Mouse (Mus musculus): ENCODE measurements at regions not wholly inside any gene's neighbourhood (a gene's known extent, or its start where the extent isn't known, plus 50 kb on each side); places are given as distances from the start of the nearest gene placed in this dataset.
A peak's percentile ranks its signal among the peaks of the same experiment; 100 is the strongest.

- ATAC-seq (replicated peaks; ENCODE audit: low FRiP score, low read depth), result no peak
- H3K27me3 ChIP-seq (ENCODE audit: insufficient read depth, low read length), result no peaks in the 10 kb centered on the region
- no peaks in the 10 kb centered on the region for H3K9me3 ChIP-seq (replicated peaks; ENCODE audit: low read length)
- no peak overlapping the region for H3K4me3 ChIP-seq (replicated peaks; ENCODE audit: low read depth, low read length)
- TF ChIP-seq CTCF (IDR thresholded peaks at IDR 0.05; ENCODE audit: low read depth), result no peak
- H3K9ac ChIP-seq (ENCODE audit: low read depth, low read length), result no peak overlapping the region
- WGBS, result 93% methylated on average over 14 of the region's 14 CpGs
- H3K36me3 ChIP-seq (ENCODE audit: insufficient read depth, low read length), result no peaks in the 10 kb centered on the region
- H3K4me1 ChIP-seq (replicated peaks; ENCODE audit: insufficient read depth, low read length), result no peaks in the 10 kb centered on the region
- no peak overlapping the region for H3K4me2 ChIP-seq (ENCODE audit: low read length)
- no peak overlapping the region for H3K27ac ChIP-seq
- no peak for DNase-seq (ENCODE audit: low spot score)
Observed at GRCm38 (mm10) chr3:119653007-119653565, 131.2 kb downstream of the Ptbp2 start.

DNA sequence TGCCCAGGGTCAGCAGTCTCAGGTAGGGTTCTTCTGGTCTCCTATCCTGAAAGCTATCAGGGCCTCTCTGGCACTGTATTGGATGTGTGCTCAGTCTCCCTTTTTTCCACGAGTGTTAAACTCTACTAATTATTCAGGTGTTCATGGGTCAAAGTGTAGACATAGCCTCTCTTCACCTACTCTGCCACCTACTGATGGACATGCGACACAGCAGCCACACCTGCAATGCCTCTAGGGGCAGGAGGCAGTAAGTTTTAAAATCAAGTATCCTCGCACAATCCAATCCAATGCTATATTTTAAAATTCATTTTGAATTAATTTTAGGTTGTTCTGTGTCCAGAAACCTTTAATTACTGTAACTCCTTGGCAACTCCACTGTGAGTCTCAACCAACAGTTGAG, 145.6 kb downstream of the Ptbp2 start:
- Histone ChIP-seq H3K27me3 (ENCODE audit: insufficient read depth, low read length) (no peaks in the 10 kb centered on the region), H3K27ac (no peak overlapping the region), H3K9me3 (replicated peaks; ENCODE audit: low read length) (no peaks in the 10 kb centered on the region), H3K36me3 (ENCODE audit: insufficient read depth, low read length) (no peaks in the 10 kb centered on the region), H3K9ac (ENCODE audit: low read depth, low read length) (no peak overlapping the region), H3K4me1 (replicated peaks; ENCODE audit: insufficient read depth, low read length) (no peaks in the 10 kb centered on the region), H3K4me2 (ENCODE audit: low read length) (no peak overlapping the region), H3K4me3 (replicated peaks; ENCODE audit: low read depth, low read length) (no peak overlapping the region)
- 61% methylated on average over 3 of the region's 3 CpGs for WGBS
- DNase-seq (ENCODE audit: low spot score) (no peak), ATAC-seq (replicated peaks; ENCODE audit: low FRiP score, low read depth) (no peak)
- peak; percentile 49 for TF ChIP-seq CTCF (IDR thresholded peaks at IDR 0.05; ENCODE audit: low read depth)

- Histone ChIP-seq H3K36me3 (ENCODE audit: insufficient read depth, low read length) (no peaks in the 10 kb centered on the region), H3K27me3 (ENCODE audit: insufficient read depth, low read length) (no peaks in the 10 kb centered on the region), H3K9me3 (replicated peaks; ENCODE audit: low read length) (no peaks in the 10 kb centered on the region), H3K4me1 (replicated peaks; ENCODE audit: insufficient read depth, low read length) (no peaks in the 10 kb centered on the region), H3K27ac (no peak overlapping the region), H3K4me3 (replicated peaks; ENCODE audit: low read depth, low read length) (no peak overlapping the region), H3K9ac (ENCODE audit: low read depth, low read length) (no peak overlapping the region), H3K4me2 (ENCODE audit: low read length) (no peak overlapping the region)
- ATAC-seq (replicated peaks; ENCODE audit: low FRiP score, low read depth), result no peak
- WGBS, result 42% methylated on average over 3 of the region's 3 CpGs
- DNase-seq (ENCODE audit: low spot score), result no peak
- TF ChIP-seq CTCF (IDR thresholded peaks at IDR 0.05; ENCODE audit: low read depth), result no peak
Observed at GRCm38 (mm10) chr3:119635641-119636040, 148.6 kb downstream of the Ptbp2 start.

GRCm38 (mm10) chr3:119633516-119633915, 150.8 kb downstream of the Ptbp2 start:
- WGBS, result 80% methylated on average over 2 of the region's 2 CpGs
- ATAC-seq (replicated peaks; ENCODE audit: low FRiP score, low read depth), result no peak
- DNase-seq (ENCODE audit: low spot score), result no peak
- Histone ChIP-seq H3K4me3 (replicated peaks; ENCODE audit: low read depth, low read length) (no peak overlapping the region), H3K9ac (ENCODE audit: low read depth, low read length) (no peak overlapping the region), H3K4me2 (ENCODE audit: low read length) (no peak overlapping the region), H3K27me3 (ENCODE audit: insufficient read depth, low read length) (no peaks in the 10 kb centered on the region), H3K4me1 (replicated peaks; ENCODE audit: insufficient read depth, low read length) (no peaks in the 10 kb centered on the region), H3K9me3 (replicated peaks; ENCODE audit: low read length) (no peaks in the 10 kb centered on the region), H3K36me3 (ENCODE audit: insufficient read depth, low read length) (no peaks in the 10 kb centered on the region), H3K27ac (no peak overlapping the region)
- TF ChIP-seq CTCF (IDR thresholded peaks at IDR 0.05; ENCODE audit: low read depth), result no peak

GRCm38 (mm10) chr3:119606116-119606515, 178.2 kb downstream of the Ptbp2 start:
- 83% methylated on average over 1 of the region's 1 CpGs for WGBS
- Histone ChIP-seq H3K4me1 (replicated peaks; ENCODE audit: insufficient read depth, low read length) (no peaks in the 10 kb centered on the region), H3K9ac (ENCODE audit: low read depth, low read length) (no peak overlapping the region), H3K4me2 (ENCODE audit: low read length) (no peak overlapping the region), H3K9me3 (replicated peaks; ENCODE audit: low read length) (no peaks in the 10 kb centered on the region), H3K4me3 (replicated peaks; ENCODE audit: low read depth, low read length) (no peak overlapping the region), H3K36me3 (ENCODE audit: insufficient read depth, low read length) (no peaks in the 10 kb centered on the region), H3K27me3 (ENCODE audit: insufficient read depth, low read length) (no peaks in the 10 kb centered on the region), H3K27ac (no peak overlapping the region)
- DNase-seq (ENCODE audit: low spot score), result no peak
- no peak for TF ChIP-seq CTCF (IDR thresholded peaks at IDR 0.05; ENCODE audit: low read depth)
- no peak for ATAC-seq (replicated peaks; ENCODE audit: low FRiP score, low read depth)

DNA sequence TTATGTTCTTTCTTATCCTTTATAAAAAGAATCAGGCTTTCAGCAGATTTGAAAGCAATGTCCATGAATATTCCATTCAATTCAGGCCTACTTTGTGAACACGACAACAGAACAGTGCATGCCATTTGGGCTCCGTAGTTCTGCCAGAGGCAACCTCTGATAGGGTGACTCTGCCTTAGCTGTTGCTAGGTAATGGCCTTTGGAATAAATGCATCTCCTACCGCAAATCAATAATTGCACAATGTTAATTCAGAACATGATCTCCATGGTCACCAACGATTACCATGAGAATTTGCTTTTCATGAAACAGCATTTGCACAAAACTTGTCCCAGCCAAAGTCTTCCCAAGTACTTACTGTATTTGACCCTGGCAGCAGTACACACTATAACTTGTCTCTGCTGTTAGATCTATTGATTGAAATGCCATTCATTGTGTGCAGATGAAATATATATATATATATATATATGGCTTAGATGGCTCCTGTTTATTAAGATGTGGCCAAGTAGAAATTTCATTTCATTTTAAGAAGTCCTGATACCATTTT, 195.3 kb downstream of the Ptbp2 start:
- Histone ChIP-seq H3K9me3 (replicated peaks; ENCODE audit: low read length) (no peaks in the 10 kb centered on the region), H3K4me2 (ENCODE audit: low read length) (no peak overlapping the region), H3K4me1 (replicated peaks; ENCODE audit: insufficient read depth, low read length) (no peaks in the 10 kb centered on the region), H3K9ac (ENCODE audit: low read depth, low read length) (no peak overlapping the region), H3K27ac (no peak overlapping the region), H3K36me3 (ENCODE audit: insufficient read depth, low read length) (no peaks in the 10 kb centered on the region), H3K27me3 (ENCODE audit: insufficient read depth, low read length) (no peaks in the 10 kb centered on the region), H3K4me3 (replicated peaks; ENCODE audit: low read depth, low read length) (no peak overlapping the region)
- ATAC-seq (replicated peaks; ENCODE audit: low FRiP score, low read depth) (no peak), DNase-seq (ENCODE audit: low spot score) (no peak)
- TF ChIP-seq CTCF (IDR thresholded peaks at IDR 0.05; ENCODE audit: low read depth), result no peak
- WGBS, result 85% methylated on average over 4 of the region's 4 CpGs

- Histone ChIP-seq H3K4me1 (replicated peaks; ENCODE audit: insufficient read depth, low read length) (no peaks in the 10 kb centered on the region), H3K4me3 (replicated peaks; ENCODE audit: low read depth, low read length) (no peak overlapping the region), H3K27me3 (ENCODE audit: insufficient read depth, low read length) (no peaks in the 10 kb centered on the region), H3K9ac (ENCODE audit: low read depth, low read length) (no peak overlapping the region), H3K4me2 (ENCODE audit: low read length) (no peak overlapping the region), H3K9me3 (replicated peaks; ENCODE audit: low read length) (no peaks in the 10 kb centered on the region), H3K36me3 (ENCODE audit: insufficient read depth, low read length) (no peaks in the 10 kb centered on the region), H3K27ac (no peak overlapping the region)
- WGBS, result 57% methylated on average over 2 of the region's 2 CpGs
- DNase-seq (ENCODE audit: low spot score) (no peak), ATAC-seq (replicated peaks; ENCODE audit: low FRiP score, low read depth) (no peak)
- no peak for TF ChIP-seq CTCF (IDR thresholded peaks at IDR 0.05; ENCODE audit: low read depth)
Observed at GRCm38 (mm10) chr3:119587971-119588370, 196.3 kb downstream of the Ptbp2 start.

Measured in kidney, postnatal 0 days (tissue).